Mouse (Mus musculus) liver, adult 10 weeks (tissue): ENCODE data around the gene Hist1h1c. TPM values are rescaled to one million over a fixed set of nuclear protein-coding genes. Genes with fewer than 3 reads are reported as not detected.

Source experiments
- polyA plus RNA-seq: library from polyadenylated mRNA; stranded (reverse); fragments of 350-450 nt; fragmentation: Illumina TruSeq; extraction: RNeasy Lipid Tissue Mini Kit (QIAGEN cat#74804); gene quantifications from one replicate; pipeline ENCODE4 v1.2.3, GENCODE M21; 2014; ENCODE audit warnings: low read depth, low replicate concordance

Hist1h1c gene
- 9.8 TPM for polyA plus RNA-seq

GRCm38 (mm10) chr13:23738677-23739068 lies at the start of gene Hist1h1c:
Hist1h1c (plus strand) TSS chr13:23738808.

GRCm38 (mm10) chr13:23695514-23695913 lies 43.1 kb upstream of the Hist1h1c start, which contains the start of gene Hist1h1t:
Hist1h1t (plus strand) TSS chr13:23695814.

GRCm38 (mm10) chr13:23698300-23698693 lies 40.3 kb upstream of the Hist1h1c start, which contains the start of gene Hist1h4c:
Hist1h4c (minus strand) TSS chr13:23698454.

GRCm38 (mm10) chr13:23710374-23711089 lies 28.1 kb upstream of the Hist1h1c start, which contains the start of gene Hfe:
Hfe (minus strand) TSS chr13:23710854.

GRCm38 (mm10) chr13:23745381-23746161 lies 7.0 kb downstream of the Hist1h1c start, which contains the start of gene Hist1h3c:
Hist1h3c (minus strand) TSS chr13:23745602.

GRCm38 (mm10) chr13:23746201-23747080 lies 7.8 kb downstream of the Hist1h1c start, which contains the start of gene Hist1h2bb:
Hist1h2bb (plus strand) TSS chr13:23746734.

GRCm38 (mm10) chr13:23750839-23751477 lies 12.3 kb downstream of the Hist1h1c start, which contains the start of gene Hist1h2ab:
Hist1h2ab (plus strand) TSS chr13:23751126.

GRCm38 (mm10) chr13:23752067-23752741 lies 13.6 kb downstream of the Hist1h1c start, which contains the start of gene Hist1h3b:
Hist1h3b (plus strand) TSS chr13:23752267.

GRCm38 (mm10) chr13:23756790-23757189 lies 18.2 kb downstream of the Hist1h1c start, which contains the start of gene Hist1h4b:
Hist1h4b (plus strand) TSS chr13:23757013.

GRCm38 (mm10) chr13:23760972-23761864 lies 22.6 kb downstream of the Hist1h1c start, which contains the start of gene Hist1h4a:
Hist1h4a (minus strand) TSS chr13:23761230.

GRCm38 (mm10) chr13:23761871-23762821 lies 23.5 kb downstream of the Hist1h1c start, which contains the start of gene Hist1h3a:
Hist1h3a (minus strand) TSS chr13:23762386.

GRCm38 (mm10) chr13:23763586-23764323 lies 25.1 kb downstream of the Hist1h1c start, which contains the start of gene Hist1h1a:
Hist1h1a (plus strand) TSS chr13:23763666.

GRCm38 (mm10) chr13:23769613-23770012 lies 31.0 kb downstream of the Hist1h1c start, which contains the start of gene Trim38:
Trim38 (plus strand) TSS chr13:23769913.

